Mouse (Mus musculus) intestine, embryonic 14.5 days (tissue): ENCODE results near the gene Sarnp. TPM values are rescaled to one million over a fixed set of nuclear protein-coding genes. Genes with fewer than 3 reads are reported as not detected.

ENCODE experiments used
- ATAC-seq: fragments of 200-750 bp; cut with Nextera tagmentation; replicated peaks from 2 replicates; pipeline ENCODE4 v1.8.0; 2017; ENCODE audit warnings: low read depth, moderate number of reproducible peaks, moderate TSS enrichment, moderate library complexity; ENCODE audit not compliant: low FRiP score, low TSS enrichment
- DNase-seq: peaks from one replicate; pipeline ENCODE4 v3.0.0-alpha.2; 2018; ENCODE audit warnings: low spot score
- H3K27ac ChIP-seq: fragments of 300-500 bp; sonication (generic); 2 replicates; pipeline ENCODE4 v1.5.1; 2014; ENCODE audit warnings: low read depth, mild to moderate bottlenecking, control low read depth
- H3K27me3 ChIP-seq: fragments of 300-500 bp; sonication (generic); replicated peaks from 2 replicates; pipeline ENCODE4 v1.6.1; 2014; ENCODE audit warnings: low read length, control low read depth; ENCODE audit not compliant: control insufficient read depth, insufficient read depth
- H3K36me3 ChIP-seq: fragments of 300-500 bp; sonication (generic); 2 replicates; pipeline ENCODE4 v1.6.1; 2014; ENCODE audit warnings: low read length, control low read depth; ENCODE audit not compliant: control insufficient read depth, insufficient read depth
- H3K4me1 ChIP-seq: fragments of 300-500 bp; sonication (generic); replicated peaks from 2 replicates; pipeline ENCODE4 v1.6.1; 2014; ENCODE audit warnings: low read length, control low read depth, mixed read lengths; ENCODE audit not compliant: control insufficient read depth, insufficient read depth
- H3K4me2 ChIP-seq: fragments of 300-500 bp; sonication (generic); 2 replicates; pipeline ENCODE4 v1.6.1; 2014; ENCODE audit warnings: low read length
- H3K4me3 ChIP-seq: fragments of 300-500 bp; sonication (generic); 2 replicates; pipeline ENCODE4 v1.5.1; 2014; ENCODE audit warnings: low read depth, low read length, control low read depth, mixed read lengths
- H3K9ac ChIP-seq: fragments of 300-500 bp; sonication (generic); 2 replicates; pipeline ENCODE4 v1.6.1; 2014; ENCODE audit warnings: mild to moderate bottlenecking, low read length
- H3K9me3 ChIP-seq: fragments of 300-500 bp; sonication (generic); 2 replicates; pipeline ENCODE4 v1.6.1; 2016; ENCODE audit warnings: low read length, control low read depth; ENCODE audit not compliant: control insufficient read depth
- WGBS: fragments of 180-500 bp; shearing (Covaris S2); extraction: QIAGEN DNeasy Blood & Tissue Kit; methylation state at CpG from one replicate; pipeline ENCODE4 v1.1.7; 2014; 5-methylcytosine and 5-hydroxymethylcytosine counted together
- polyA plus RNA-seq: library from polyadenylated mRNA; unstranded; fragments of >200 nt; fragmentation: Nextera tagmentation; extraction: Ambion mirVana; gene quantifications from 2 replicates; pipeline ENCODE4 v1.2.1, GENCODE M21; 2014

Gene Sarnp
- polyA plus RNA-seq, 1 experiment from 2014 or later: 203 TPM

DNA sequence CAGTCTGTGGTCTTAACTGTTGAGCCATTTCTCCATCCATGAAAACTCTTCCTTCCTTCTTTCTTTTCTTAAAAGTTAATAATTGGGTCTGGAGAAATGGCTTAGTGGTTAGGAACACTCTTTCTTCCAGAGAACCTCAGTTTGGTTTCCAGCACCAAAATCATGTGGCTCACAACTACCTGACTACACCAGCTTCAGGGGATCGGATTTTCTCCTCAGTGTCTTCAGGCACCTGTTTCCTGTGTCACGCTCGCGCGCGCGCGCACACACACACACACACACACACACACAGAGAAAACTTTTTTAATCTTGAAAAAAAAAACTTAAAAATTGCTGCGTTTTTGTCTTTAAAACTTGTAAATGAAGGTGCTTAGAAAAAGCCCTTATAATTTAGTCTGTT lies 6.7 kb downstream of the Sarnp start:
- H3K27ac ChIP-seq: no peak overlapping the region
- H3K36me3 ChIP-seq: peaks cover 29% of the 10 kb centered on the region
- 95% methylated on average over 9 of the region's 9 CpGs for WGBS
- H3K4me2 ChIP-seq: no peak overlapping the region
- peaks cover 10% of the 10 kb centered on the region for H3K4me1 ChIP-seq
- H3K27me3 ChIP-seq: no peaks in the 10 kb centered on the region
- ATAC-seq: no peak
- DNase-seq: no peak
- H3K9me3 ChIP-seq: no peaks in the 10 kb centered on the region
- no peak overlapping the region for H3K9ac ChIP-seq
- no peak overlapping the region for H3K4me3 ChIP-seq

DNA sequence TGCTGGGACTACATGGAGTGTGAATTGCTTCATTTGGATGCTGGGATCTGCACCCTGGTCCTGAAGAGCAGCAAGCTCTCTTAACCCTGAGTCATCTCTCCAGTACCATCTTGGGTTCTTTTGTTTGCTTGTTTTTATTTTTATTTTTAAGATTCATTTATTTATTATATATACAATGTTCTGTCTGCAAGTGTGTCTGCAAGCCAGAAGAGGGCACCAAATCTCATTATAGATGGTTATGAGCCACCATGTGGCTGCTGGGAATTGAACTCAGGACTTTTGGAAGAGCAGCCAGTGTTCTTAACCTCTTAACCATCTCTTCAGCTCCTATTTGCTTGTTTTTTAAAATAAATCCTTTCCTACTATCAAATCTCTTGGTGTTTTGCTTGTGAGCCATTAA lies 20.3 kb downstream of the Sarnp start:
- H3K9me3 ChIP-seq: no peaks in the 10 kb centered on the region
- no peak for ATAC-seq

DNA sequence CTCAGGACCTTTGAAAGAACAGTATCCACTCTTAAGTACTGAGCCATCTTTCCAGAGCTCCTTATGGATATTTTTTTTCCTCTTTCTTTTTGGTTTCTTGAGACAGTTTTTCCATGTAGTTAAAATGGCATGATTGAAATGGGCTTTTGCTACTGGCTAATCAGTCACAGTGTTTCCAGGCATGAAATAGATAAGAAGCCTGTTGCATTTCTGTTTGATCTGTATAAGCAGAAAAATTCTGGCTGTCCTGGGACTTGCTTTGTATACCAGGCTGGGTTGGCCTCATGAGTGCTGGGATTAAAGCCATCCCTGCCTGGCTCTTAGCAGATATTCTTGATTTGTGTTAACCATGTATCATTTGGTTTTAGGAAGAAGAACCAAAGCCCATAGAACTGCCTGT lies 22.3 kb downstream of the Sarnp start:
- Histone ChIP-seq H3K4me1 (no peaks in the 10 kb centered on the region), H3K27me3 (no peaks in the 10 kb centered on the region), H3K9ac (no peak overlapping the region), H3K27ac (no peak overlapping the region), H3K9me3 (no peaks in the 10 kb centered on the region), H3K36me3 (peaks cover 77% of the 10 kb centered on the region), H3K4me3 (no peak overlapping the region), H3K4me2 (no peak overlapping the region)
- no peak for DNase-seq
- no peak for ATAC-seq

More for the DNA sequence above, 20.3 kb downstream of the Sarnp start:
- H3K9ac ChIP-seq: no peak overlapping the region
- no peak overlapping the region for H3K27ac ChIP-seq
- no peak overlapping the region for H3K4me2 ChIP-seq
- H3K4me1 ChIP-seq: no peaks in the 10 kb centered on the region
- peaks cover 77% of the 10 kb centered on the region for H3K36me3 ChIP-seq
- no peaks in the 10 kb centered on the region for H3K27me3 ChIP-seq
- DNase-seq: no peak
- no peak overlapping the region for H3K4me3 ChIP-seq

DNA sequence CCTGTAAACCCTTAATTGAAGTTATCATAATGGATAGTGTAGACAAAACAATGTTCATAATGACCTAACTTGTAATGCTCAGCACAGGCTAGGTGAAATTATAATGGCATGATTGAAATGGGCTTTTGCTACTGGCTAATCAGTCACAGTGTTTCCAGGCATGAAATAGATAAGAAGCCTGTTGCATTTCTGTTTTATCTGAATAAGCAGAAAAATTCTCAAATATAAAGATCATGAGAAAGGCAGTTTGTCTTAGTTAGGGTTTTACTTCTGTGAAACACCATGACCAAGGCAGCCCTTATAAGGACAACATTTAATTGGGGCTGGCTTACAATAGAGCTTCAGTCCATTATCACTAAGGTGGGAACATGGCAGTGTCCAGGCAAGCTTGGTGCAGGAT lies 23.5 kb downstream of the Sarnp start:
- Histone ChIP-seq H3K27me3 (no peaks in the 10 kb centered on the region), H3K36me3 (peaks cover 72% of the 10 kb centered on the region), H3K27ac (no peak overlapping the region), H3K9ac (no peak overlapping the region), H3K4me3 (no peak overlapping the region), H3K4me2 (no peak overlapping the region), H3K9me3 (no peaks in the 10 kb centered on the region), H3K4me1 (no peaks in the 10 kb centered on the region)
- DNase-seq (no peak), ATAC-seq (no peak)

DNA sequence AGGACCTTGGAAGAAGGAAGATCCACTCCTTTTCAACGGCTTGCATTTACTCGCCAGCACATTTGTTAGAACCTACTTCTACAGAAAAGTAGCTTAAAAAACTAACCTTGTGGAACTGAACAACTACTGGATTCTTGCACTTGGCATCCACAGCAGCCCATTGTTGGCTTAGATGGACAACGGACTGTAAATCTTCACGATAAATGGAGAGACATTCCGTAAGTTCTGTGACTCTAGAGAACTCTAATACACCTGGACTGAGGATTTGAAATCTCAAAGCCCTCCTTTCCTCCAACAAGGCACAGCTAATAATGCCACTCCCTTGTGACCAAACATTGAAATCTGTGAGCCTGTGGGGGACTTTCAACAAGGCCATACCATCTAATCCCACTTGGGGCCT lies 26.1 kb downstream of the Sarnp start:
- ATAC-seq: no peak

DNA sequence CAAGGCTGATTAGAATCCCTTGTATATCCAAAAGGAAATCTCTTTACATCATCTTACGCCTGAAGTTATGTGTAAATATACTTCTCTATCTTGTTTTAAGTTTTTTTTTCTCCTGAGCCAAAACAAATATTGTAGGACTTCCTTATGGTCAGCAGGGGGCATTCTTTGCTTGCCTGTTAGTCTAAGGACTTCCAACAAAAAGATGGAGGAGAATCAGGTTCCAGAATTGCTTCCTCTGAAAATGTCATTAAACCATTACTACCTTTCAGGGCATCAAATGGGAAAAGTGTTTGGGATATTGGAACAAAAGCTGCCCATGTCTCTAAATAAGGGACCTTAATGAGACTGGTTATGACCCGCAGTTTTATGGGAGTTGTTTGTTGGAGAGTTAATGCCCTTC lies 28.4 kb downstream of the Sarnp start:
- ATAC-seq (no peak), DNase-seq (no peak)
- Histone ChIP-seq H3K27ac (no peak overlapping the region), H3K9ac (no peak overlapping the region), H3K4me1 (no peaks in the 10 kb centered on the region), H3K36me3 (peaks cover 83% of the 10 kb centered on the region), H3K4me3 (no peak overlapping the region), H3K9me3 (no peaks in the 10 kb centered on the region), H3K4me2 (no peak overlapping the region), H3K27me3 (no peaks in the 10 kb centered on the region)
- 74% methylated on average over 2 of the region's 2 CpGs for WGBS

More for the DNA sequence above, 26.1 kb downstream of the Sarnp start:
- no peak for DNase-seq
- Histone ChIP-seq H3K4me1 (no peaks in the 10 kb centered on the region), H3K9ac (no peak overlapping the region), H3K36me3 (peaks cover 75% of the 10 kb centered on the region), H3K27ac (no peak overlapping the region), H3K4me2 (no peak overlapping the region), H3K27me3 (no peaks in the 10 kb centered on the region), H3K4me3 (no peak overlapping the region), H3K9me3 (no peaks in the 10 kb centered on the region)
- WGBS: 90% methylated on average over 5 of the region's 5 CpGs

DNA sequence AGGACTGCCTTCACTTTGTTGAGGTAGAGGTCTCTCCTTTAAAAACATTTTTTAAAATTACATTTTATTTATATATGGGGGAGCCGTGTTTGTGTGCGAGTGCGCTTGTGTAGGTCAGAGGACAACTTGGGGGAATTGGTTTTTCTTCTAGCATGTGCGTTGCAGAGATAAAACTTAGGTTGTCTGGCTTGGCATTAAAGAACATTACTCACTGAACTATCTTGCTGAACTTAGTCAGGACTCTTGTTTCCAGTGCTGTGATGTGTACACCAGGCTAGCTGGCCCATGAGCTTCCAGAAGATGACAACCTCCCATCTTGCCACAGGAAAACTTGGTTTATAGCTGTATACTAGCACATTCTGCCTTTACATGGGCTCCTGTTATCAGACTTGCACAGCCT lies 29.5 kb downstream of the Sarnp start:
- no peaks in the 10 kb centered on the region for H3K4me1 ChIP-seq
- 93% methylated on average over 4 of the region's 4 CpGs for WGBS
- no peaks in the 10 kb centered on the region for H3K9me3 ChIP-seq
- no peak overlapping the region for H3K9ac ChIP-seq
- no peak for ATAC-seq
- no peak overlapping the region for H3K27ac ChIP-seq
- H3K4me3 ChIP-seq: no peak overlapping the region
- H3K27me3 ChIP-seq: no peaks in the 10 kb centered on the region
- no peak overlapping the region for H3K4me2 ChIP-seq
- no peak for DNase-seq
- H3K36me3 ChIP-seq: peaks cover 81% of the 10 kb centered on the region

DNA sequence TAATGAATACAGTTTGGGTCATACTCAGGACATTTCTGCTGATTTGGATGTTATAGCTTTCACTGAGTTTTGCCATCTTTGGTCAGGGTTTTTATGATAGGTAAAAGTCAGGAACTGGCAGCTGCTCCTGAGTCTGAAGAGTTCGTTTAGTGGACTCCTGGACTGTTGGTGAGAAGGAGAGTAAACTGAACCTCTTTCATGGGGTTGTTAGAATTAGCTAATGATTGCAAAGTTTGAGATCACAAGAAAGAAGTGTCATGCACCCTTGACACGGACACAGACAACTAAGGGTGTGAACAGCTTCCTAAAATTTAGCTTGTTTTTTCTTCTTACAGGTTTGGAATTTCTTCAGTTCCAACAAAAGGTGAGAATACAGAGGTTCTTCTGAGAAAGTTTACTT lies 31.3 kb downstream of the Sarnp start:
- Histone ChIP-seq H3K9ac (no peak overlapping the region), H3K4me2 (no peak overlapping the region), H3K9me3 (no peaks in the 10 kb centered on the region), H3K4me1 (no peaks in the 10 kb centered on the region), H3K27ac (no peak overlapping the region), H3K36me3 (peaks cover 80% of the 10 kb centered on the region), H3K4me3 (no peak overlapping the region), H3K27me3 (no peaks in the 10 kb centered on the region)
- 59% methylated on average over 2 of the region's 2 CpGs for WGBS
- DNase-seq (no peak), ATAC-seq (no peak)

DNA sequence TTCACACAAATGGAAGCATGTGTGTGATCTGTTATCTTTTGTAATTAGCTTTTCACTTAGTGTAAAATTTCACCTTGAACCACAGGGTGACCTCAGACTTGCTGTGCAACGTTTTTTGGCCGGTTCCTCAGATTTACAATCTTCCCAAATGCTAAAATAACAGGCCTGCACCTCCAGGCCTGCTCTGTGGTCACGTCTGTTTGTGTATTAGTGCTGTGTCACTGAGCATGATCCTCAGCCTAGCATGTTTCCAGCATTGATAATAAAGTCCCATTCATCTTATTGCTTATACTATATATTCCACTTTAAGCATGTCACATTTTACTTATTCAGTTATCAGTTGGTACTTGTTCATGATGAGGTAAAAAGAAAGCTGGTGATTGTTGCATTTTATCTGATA lies 33.2 kb downstream of the Sarnp start:
- WGBS: 74% methylated on average over 3 of the region's 3 CpGs
- Histone ChIP-seq H3K4me1 (no peaks in the 10 kb centered on the region), H3K36me3 (peaks cover 76% of the 10 kb centered on the region), H3K9ac (no peak overlapping the region), H3K27me3 (no peaks in the 10 kb centered on the region), H3K4me3 (no peak overlapping the region), H3K4me2 (no peak overlapping the region), H3K27ac (no peak overlapping the region), H3K9me3 (no peaks in the 10 kb centered on the region)
- no peak for DNase-seq
- ATAC-seq: no peak
